Mouse (Mus musculus) granulocyte monocyte progenitor cell, adult 5-6 weeks (primary cell): ENCODE data around the gene Scgb1b24. TPM values are rescaled to one million over a fixed set of nuclear protein-coding genes. Genes with fewer than 3 reads are reported as not detected.

Source experiments
- ATAC-seq: replicated peaks from 2 replicates; pipeline ENCODE4 v1.8.0; 2016; ENCODE audit warnings: mild to moderate bottlenecking, moderate TSS enrichment, inconsistent platforms; ENCODE audit not compliant: poor library complexity, severe bottlenecking
- total RNA-seq, 2 experiments: library from RNA; stranded (forward) in 1 of 2; stranded (reverse) in 1 of 2; fragments of 200-712, 200-1000 nt in 1 of 2; fragments of >200 nt in 1 of 2; fragmentation: Nextera tagmentation in 1 of 2; gene quantifications; 2 replicates each; pipeline ENCODE4 v1.2.3; 2014 to 2017

The Scgb1b24 gene
- total RNA-seq (2014; fragmentation: Nextera tagmentation) = not detected in 2 replicates
- not detected in 2 replicates for total RNA-seq (2017)

DNA sequence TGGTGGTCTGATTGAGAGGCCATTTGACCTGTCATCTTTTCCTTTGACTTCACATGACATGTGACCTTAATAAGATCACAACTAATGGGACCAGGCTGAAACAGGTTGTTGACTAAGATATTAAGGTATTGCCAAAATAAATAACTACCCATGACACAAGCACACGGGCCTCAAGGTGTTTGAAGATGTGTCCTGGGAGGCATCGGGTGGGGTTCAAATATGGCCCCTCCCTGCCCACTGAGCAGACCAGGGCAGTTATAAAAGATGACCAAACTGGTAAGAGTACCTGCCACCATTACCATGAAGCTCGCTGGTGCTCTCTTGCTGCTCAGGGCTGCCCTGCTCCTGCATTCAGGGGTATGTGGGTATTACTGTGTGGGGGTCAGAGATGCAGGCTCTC, at the start of gene Scgb1b24:
Scgb1b24 (plus strand) TSS at position 301 of the 400 bp plus-strand sequence.
- ATAC-seq = no peak

- ATAC-seq = no peak
These were observed 4.4 kb upstream of the Scgb1b24 start, which contains the start of gene Scgb2b24 for GRCm38 (mm10) chr7:33739212-33739611. Gene Scgb2b24 (minus strand): TSS chr7:33739312.

Other genes starting within 250 kb of the Scgb1b24 start
- not detected in 2 replicates for gene Scgb2b21, start 223.3 kb upstream of the Scgb1b24 start, total RNA-seq (2014; fragmentation: Nextera tagmentation)
- not detected in 2 replicates for gene Scgb2b21, start 223.3 kb upstream of the Scgb1b24 start, total RNA-seq (2017)
- not detected in 2 replicates for gene Scgb2b24, start 4.5 kb upstream of the Scgb1b24 start, total RNA-seq (2014; fragmentation: Nextera tagmentation)
- gene Scgb2b24, start 4.5 kb upstream of the Scgb1b24 start, total RNA-seq (2017) = not detected in 2 replicates
- not detected in 2 replicates for gene Scgb2b26, start 201.2 kb downstream of the Scgb1b24 start, total RNA-seq (2014; fragmentation: Nextera tagmentation)
- not detected in 2 replicates for gene Scgb2b26, start 201.2 kb downstream of the Scgb1b24 start, total RNA-seq (2017)